Mouse (Mus musculus) embryonic fibroblast, embryonic 13.5 days (primary cell): ENCODE data around the gene Slc43a2.

ENCODE experiments used
- CTCF ChIP-seq: IDR thresholded peaks from 2 replicates; pipeline ENCODE4 v1.5.1; 2011; ENCODE audit warnings: mild to moderate bottlenecking, control low read depth, low read length, moderate library complexity, borderline replicate concordance; ENCODE audit not compliant: insufficient read depth
- POLR2A ChIP-seq: IDR thresholded peaks from 2 replicates; pipeline ENCODE4 v1.6.1; 2011; ENCODE audit warnings: low read depth, mild to moderate bottlenecking, control low read depth, low read length, moderate library complexity

DNA sequence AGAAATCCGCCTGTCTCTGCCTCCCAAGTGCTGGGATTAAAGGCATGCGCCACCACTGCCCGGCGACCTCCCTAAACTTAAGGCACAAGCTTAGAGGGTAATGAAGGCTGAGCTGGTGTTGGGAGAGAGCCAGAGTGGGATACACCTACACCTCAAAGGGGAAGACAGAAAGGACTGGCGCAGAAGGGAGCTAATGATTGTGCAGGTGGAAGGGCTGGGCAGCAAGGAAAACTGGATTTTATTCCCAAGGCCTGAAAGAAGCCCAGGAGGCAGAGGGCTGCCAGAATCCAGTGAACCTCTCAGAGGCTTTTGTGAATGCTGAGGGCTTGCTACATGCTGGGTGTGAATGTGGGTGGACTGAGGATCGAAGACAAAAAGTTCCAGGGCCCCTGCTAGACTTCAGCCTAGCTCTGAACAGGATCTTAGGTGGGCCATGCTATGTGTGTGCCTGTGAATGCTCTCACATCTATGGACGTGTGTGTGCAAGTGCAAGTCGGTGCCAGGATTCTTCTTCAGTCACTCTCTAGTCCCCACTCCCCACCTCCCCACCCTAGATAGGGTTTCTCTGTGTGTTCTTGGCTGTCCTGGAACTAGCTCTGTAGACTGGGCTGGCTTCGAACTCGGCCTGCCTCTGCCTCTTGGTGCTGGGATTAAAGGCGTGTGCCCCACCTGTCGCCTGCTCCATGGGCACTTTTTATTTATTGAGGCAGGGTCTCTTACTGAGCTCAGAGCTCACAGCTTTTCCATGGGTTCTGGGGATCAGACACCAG, 4.9 kb downstream of the Slc43a2 start:
- TF ChIP-seq POLR2A = no peak
- TF ChIP-seq CTCF = no peak
